Mouse (Mus musculus) lung, postnatal 14 days (tissue): Measurements from ENCODE around the gene Bicra.

Source experiments
- DNase-seq: peaks from one replicate; pipeline ENCODE4 v3.0.0; 2021

Bicra gene

GRCm38 (mm10) chr7:16046481-16047337, 1.0 kb downstream of the Bicra start:
- DNase-seq = peak; percentile 78

- DNase-seq = peak; percentile 73
Observed at GRCm38 (mm10) chr7:16046101-16046480, 1.6 kb downstream of the Bicra start.

GRCm38 (mm10) chr7:16045538-16045937, 2.2 kb downstream of the Bicra start:
- no peak for DNase-seq

GRCm38 (mm10) chr7:16044531-16044930, 3.2 kb downstream of the Bicra start:
- DNase-seq = no peak

- no peak for DNase-seq
Observed at GRCm38 (mm10) chr7:16043861-16044435, 3.8 kb downstream of the Bicra start.

- no peak for DNase-seq
Observed at GRCm38 (mm10) chr7:16042850-16043775, 4.6 kb downstream of the Bicra start.

GRCm38 (mm10) chr7:16041208-16041607, 6.5 kb downstream of the Bicra start:
- DNase-seq = no peak

GRCm38 (mm10) chr7:16039363-16039762, 8.4 kb downstream of the Bicra start:
- DNase-seq = no peak

GRCm38 (mm10) chr7:16036972-16037371, 10.7 kb downstream of the Bicra start:
- no peak for DNase-seq

- DNase-seq = no peak
Observed at GRCm38 (mm10) chr7:16033580-16034461, 13.9 kb downstream of the Bicra start.

GRCm38 (mm10) chr7:16033059-16033458, 14.7 kb downstream of the Bicra start:
- DNase-seq = no peak

- no peak for DNase-seq
Observed at GRCm38 (mm10) chr7:16031072-16031471, 16.6 kb downstream of the Bicra start.

GRCm38 (mm10) chr7:16028102-16028927, 19.4 kb downstream of the Bicra start:
- peak; percentile 56 for DNase-seq

- DNase-seq = no peak
Observed at GRCm38 (mm10) chr7:16024603-16025222, 23.0 kb downstream of the Bicra start.

- no peak for DNase-seq
Observed at GRCm38 (mm10) chr7:16019256-16020094, 28.2 kb downstream of the Bicra start.

- peak; percentile 65 for DNase-seq
Observed at GRCm38 (mm10) chr7:16018016-16018810, 29.5 kb downstream of the Bicra start.

- DNase-seq = no peak
Observed at GRCm38 (mm10) chr7:16015384-16015783, 32.3 kb downstream of the Bicra start.

- DNase-seq = no peak
Observed at GRCm38 (mm10) chr7:16014521-16015175, 33.1 kb downstream of the Bicra start.
